Mouse (Mus musculus) c-Kit-positive CD71-negative TER-119-negative erythroid progenitor cells, embryonic 14.5 days (primary cell): ENCODE measurements around the gene Aqp1.
A peak's percentile ranks its signal among the peaks of the same experiment; 100 is the strongest.

Experiments
- DNase-seq: peaks from one replicate; pipeline ENCODE4 v3.0.0-alpha.2; 2013; ENCODE audit warnings: low read depth

The Aqp1 gene

DNA sequence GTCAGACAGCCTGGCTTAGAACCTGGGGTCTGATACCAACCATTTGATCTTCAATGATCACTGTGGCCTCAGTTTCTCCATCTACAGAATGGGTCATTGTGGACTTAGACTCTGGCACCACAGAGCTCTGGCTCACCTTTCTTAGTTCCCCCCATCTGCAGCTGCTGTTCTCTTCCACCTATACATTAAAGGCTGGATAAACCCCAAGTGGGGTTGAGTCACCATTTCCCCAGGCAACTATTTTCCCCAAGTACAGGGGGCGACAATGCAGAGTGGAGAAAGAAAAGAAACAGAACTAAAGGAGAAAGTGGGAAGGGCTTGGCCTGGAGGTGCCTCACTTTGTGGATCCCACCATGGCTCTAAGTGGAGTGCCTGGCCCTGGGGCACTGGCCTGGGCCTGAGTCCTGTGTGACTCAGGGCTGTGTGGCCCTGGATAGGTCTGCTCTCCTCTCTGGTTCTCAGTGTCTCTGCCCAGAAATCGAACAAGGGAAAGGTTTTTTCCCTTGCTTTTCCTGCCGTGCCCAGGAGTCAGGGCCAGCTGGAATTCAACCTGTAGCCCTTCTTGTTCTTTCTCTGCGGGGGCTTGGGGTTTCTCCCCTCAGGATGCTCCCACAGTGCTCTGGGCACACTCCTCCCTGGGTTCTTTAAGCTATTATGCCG is 20.9 kb downstream of the Aqp1 start:
- no peak for DNase-seq

DNA sequence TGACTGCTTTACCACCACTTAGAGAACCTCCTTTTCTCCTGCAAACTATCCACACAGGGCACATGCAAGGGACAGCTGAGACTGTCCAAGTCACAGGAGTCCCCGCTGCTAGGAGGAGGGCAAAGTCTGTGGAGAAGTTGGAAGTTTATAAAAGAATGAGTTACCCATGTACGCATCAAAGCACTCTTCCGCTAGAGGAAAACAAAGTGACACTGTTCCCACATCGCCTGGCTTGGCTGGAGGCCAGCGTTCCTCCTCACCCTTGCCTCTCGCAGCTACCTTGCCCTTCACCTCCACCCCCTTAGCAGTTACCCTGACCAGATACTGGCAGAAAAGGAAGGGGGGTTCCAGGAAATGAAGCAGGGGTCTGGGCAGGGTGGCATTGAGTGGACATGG is 21.4 kb downstream of the Aqp1 start:
- no peak for DNase-seq

DNA sequence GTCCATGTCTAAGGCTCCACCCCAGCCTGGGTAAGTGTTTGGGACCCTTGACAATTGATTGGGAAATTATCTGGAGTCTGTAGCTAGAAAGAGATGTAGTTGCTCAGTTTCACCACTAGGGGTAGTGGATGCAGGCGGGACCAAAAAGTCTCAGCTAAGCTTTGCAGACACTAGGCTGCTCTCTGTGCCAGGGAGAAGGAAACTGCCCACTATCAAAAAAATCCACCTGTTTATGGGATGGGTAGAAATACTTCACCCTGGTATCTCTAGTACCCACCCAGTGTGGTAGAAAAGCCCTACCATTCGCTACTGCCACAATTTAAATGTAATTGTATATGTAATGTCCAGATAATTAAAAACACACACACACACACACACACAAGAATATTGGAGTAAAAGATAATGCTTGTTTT is 22.5 kb downstream of the Aqp1 start:
- DNase-seq: peak; percentile 38

DNA sequence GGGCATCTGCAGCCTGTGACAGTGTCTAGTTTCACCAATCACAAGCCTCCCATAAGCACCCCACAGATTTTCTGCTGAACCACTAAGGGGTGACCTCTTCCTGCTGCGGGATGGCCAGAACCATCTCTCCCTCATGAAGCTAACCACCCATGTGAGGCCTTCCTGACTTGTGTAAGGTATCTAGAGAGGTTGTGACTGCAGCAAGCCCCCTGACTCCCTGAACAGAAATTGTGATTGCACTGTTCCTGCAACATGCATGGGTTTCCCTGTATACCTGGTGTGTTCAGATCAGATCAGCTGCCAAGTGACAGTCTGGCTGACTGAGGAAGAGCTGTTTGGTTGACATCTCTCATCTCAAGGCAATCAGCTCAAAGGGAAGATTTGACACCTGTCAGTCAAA is 26.4 kb downstream of the Aqp1 start:
- no peak for DNase-seq

DNA sequence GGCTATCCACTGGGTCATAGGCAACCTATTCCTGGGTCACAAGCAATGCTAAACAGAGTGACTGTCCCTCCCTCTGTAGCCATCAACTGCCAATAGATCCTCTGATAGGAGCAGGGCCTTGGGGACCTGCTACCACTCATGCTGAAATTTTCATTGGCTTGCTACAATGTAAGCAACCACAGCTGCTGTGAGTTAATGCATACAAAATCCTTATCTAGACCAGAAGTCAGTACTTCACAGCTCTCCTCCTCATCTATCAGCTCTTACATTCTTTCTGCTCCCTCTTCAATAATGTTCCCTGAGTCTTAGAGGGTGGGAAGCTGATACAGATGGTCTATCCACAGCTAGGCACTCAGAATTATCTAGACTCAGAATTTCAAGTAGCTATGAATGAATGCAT is 30.9 kb downstream of the Aqp1 start:
- DNase-seq: no peak

GRCm38 (mm10) chr6:55370831-55371230 is 34.6 kb downstream of the Aqp1 start:
- no peak for DNase-seq

DNA sequence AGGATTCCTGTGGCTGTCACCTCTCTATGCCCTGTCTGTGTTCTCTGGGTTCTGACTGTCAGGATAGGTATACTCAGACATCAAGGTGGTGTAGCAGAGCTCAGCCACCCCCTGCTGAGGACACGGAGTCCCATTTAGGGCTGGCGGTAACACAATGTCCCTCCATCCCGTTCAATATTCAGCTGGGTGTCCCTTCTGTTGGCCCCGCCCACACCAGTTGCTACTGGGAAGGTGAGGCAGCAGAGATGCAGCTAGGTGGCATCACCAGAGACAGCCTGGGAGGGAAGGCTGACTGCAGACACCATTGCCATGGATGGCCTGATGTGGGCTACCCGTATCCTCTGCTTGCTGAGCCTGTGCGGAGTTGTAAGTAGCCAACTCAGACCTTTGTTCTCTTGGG is 39.8 kb downstream of the Aqp1 start, which contains the start of gene Ghrhr:
Gene Ghrhr, plus strand, starts transcription at position 220 of the 400 bp plus-strand sequence.
- DNase-seq: no peak

DNA sequence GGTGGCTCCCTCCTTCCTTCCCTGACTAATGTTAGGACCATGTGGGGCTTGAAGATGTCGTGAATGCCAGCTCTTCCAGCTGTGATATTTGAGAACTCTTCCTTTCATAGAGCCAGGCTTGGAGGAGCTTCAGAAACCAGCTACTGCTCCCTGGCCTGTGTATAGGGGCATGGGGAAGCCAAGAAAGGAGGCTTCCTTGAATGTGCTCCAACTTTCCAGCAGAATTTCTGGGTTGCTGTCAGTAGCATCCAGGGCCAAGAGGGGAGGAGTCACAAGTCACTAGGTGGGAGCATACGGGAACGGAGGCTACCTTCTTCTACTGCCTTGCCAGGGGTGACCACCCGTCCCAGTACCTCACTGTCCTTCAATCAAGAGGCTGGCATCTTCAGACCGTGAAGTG is 40.3 kb downstream of the Aqp1 start:
- DNase-seq: no peak

- no peak for DNase-seq
Measured at GRCm38 (mm10) chr6:55377461-55377860, 41.2 kb downstream of the Aqp1 start.

- DNase-seq: peak; percentile 51
Measured at GRCm38 (mm10) chr6:55379641-55380335, 43.6 kb downstream of the Aqp1 start.

GRCm38 (mm10) chr6:55381966-55382365 is 45.7 kb downstream of the Aqp1 start:
- no peak for DNase-seq

DNA sequence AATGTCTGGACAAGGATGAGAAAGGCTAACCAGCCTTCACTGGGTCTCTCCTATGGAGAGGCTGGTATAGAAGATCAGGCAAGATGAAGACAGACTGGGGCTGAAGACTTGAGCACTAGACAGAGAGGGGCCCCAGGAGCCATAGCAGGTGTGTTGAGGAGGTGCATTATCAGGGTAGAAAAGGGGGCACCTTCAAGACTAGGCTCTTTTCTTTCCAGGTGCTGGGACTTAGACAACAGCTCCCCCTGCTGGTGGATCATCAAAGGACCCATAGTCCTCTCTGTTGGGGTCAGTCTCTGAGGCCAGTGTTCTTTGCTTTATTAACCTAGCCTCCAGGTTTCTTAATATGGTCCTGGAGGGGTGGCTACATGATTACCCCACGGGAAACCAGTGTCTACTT is 47.7 kb downstream of the Aqp1 start:
- peak; percentile 58 for DNase-seq

DNA sequence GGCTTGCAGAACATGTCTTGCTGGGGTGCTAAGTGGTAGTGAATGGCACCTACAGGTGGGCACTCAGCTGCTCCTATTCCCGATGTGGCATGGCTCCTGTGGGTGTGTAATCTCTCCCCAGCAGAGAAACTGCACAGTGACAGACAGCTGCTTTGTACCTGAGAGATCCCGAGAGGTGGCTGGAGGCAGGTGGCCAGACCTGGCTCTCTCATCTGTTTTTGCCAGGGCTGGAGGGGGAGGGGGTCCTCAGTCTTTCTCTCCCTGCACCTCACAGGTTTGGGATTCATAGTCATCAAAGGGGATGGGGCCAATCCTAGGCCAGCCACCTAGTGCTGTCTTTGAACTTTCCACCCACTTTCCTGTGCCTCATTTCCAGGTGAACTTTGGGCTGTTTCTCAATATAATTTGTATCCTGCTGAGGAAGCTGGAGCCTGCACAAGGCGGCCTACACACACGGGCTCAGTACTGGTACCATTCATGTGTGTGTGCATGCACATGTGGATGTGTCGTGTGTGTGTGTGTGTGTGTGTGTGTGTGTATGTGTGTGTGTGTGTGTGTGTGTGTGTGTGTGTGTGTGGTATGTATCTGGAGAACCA is 48.2 kb downstream of the Aqp1 start:
- no peak for DNase-seq

DNA sequence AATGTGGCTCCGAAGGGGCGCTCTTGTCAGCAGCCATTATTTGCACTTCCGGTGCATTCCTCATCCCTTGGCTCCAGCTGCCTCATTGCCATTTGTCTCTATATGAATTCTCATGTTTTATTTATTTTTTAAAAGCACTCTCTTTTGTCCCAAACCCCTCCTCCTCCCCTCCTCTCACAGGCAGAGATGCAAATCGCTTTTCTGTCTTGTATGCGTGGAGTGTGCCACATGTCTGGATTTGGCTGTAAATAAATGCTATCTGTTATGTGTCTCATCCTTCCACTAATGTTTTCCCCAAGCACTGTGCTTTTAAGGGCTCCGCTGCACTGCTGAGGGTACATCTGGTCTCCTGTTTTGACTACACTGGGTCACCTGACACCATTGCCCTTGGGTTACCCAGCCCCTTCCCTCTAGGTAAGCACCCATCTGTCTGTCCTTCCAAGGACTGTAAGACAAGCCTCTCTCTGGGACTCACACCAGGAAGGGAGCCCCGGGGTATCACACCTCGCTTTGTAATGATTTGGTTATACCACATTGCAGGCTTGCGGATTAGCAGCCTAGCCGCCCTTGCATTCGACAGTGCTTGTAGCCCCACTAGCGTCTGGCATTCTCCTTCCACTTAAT is 52.4 kb downstream of the Aqp1 start:
- DNase-seq: no peak

GRCm38 (mm10) chr6:55389321-55389720 is 53.1 kb downstream of the Aqp1 start:
- no peak for DNase-seq

- no peak for DNase-seq
Measured at GRCm38 (mm10) chr6:55391814-55392213, 55.6 kb downstream of the Aqp1 start.

- DNase-seq: peak; percentile 41
Measured at GRCm38 (mm10) chr6:55392453-55392852, 56.2 kb downstream of the Aqp1 start.

DNA sequence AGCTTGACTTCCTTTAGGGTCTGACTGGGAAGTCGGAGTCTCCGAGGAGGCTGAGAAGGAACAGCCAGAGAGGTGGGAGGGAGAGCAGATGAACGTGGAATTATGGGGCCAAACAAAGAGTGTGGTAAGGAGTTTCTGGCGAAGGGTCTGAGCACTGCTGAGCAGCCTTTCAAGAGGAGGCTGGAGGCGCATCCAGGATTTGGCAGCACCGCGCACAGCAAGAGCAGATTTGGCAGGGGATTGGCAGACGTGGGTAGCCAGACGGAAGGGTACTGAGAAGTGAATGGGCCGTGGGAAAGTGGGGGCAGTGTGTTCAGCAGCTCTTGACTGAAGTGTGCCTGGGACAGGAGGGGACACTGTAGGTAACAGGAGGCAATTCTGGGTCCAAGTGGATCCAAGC is 58.6 kb downstream of the Aqp1 start:
- no peak for DNase-seq

GRCm38 (mm10) chr6:55396176-55396575 is 59.9 kb downstream of the Aqp1 start:
- no peak for DNase-seq

DNA sequence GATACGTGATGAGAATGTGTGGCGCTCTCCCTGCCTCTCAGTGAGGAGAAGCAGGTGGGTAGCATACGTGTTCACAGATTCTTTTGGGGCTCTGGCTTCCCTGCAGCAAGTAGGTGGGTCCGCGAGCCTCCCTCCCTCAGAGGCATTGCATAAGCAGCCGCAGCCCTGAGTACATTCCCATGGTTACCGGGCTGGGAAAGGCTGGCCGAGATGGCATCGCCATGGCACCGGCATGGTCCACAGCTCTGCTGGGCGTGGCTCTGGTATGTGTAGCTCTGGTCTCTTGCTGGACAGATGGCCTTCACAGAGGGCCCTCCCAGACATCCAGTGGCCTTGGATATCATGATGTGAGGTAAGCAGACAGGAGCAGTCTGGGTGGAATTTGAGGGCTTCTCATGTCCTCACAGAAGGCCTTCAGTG is 60.4 kb downstream of the Aqp1 start:
- no peak for DNase-seq
